Mouse (Mus musculus): ENCODE data around the gene Stk32c.

DNA sequence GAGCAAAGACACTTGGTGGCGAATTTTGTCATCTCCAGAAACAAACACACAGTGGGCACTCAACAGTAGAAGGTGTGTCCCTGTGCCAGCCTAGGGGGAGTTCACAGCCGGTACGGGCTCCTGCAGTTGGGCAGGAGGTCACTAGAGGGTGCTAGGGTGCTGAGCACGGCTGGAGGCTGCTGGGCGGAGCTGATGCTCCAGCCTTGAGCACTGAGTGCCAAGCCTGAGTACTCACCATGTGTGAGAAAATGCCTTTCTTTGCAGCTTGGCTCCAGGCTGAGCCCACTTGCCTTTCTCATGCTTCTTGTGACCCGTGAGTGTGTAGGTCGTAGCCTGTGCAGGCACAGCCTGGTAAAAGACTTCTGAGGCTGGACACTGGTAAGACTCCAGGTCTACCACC is 20.6 kb upstream of the Stk32c start:
- TF ChIP-seq CTCF (IDR thresholded peaks at IDR 0.05; ENCODE audit: low read depth): peak; percentile 95
- TF ChIP-seq EP300 (IDR thresholded peaks at IDR 0.05; ENCODE audit: low read depth): no peak
